Mouse (Mus musculus): ENCODE measurements around the gene Ptges2. TPM values are rescaled to one million over a fixed set of nuclear protein-coding genes. Genes with fewer than 3 reads are reported as not detected.

Gene Ptges2
- total RNA-seq, 2 experiments from 2014 or later: 69.9 to 70.6 TPM

DNA sequence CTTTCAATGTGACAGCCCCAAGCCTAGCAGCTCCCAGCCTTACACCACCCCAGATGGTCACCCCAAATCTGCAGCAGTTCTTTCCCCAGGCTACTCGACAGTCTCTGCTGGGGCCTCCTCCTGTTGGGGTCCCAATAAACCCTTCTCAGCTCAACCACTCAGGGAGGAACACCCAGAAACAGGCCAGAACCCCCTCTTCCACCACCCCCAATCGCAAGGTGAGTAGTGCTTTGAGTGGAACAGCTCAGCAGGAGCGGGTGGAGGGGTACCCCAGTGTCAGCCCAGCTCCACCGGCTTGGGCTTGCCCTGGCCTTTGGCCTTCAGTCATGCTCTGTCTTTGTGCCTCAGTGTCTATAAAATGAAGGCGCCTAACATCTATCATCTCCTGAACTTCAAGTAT is 28.4 kb upstream of the Ptges2 start:
- intact Hi-C loops (cut with DNase I): no loop called here
- no peak for DNase-seq

DNA sequence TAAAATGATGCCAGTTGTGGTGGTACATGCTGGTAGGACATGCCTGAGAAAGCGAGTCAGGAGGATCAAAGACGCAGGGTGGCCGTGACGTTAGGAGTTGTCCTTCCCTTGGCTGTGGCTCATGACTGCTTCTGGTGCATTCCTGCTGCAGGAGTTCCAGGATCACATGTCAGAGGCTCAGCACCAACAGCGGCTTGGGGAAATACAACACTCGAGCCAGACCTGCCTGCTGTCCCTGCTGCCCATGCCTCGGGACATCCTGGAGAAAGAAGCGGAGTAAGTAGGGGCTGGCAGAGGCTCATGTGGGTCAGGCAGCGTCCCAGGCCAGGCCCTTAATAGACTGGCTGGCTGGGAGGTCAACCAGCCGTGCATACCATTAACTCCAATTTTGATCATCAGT is 21.5 kb upstream of the Ptges2 start:
- DNase-seq: no peak
- intact Hi-C loops (cut with DNase I): no loop called here

DNA sequence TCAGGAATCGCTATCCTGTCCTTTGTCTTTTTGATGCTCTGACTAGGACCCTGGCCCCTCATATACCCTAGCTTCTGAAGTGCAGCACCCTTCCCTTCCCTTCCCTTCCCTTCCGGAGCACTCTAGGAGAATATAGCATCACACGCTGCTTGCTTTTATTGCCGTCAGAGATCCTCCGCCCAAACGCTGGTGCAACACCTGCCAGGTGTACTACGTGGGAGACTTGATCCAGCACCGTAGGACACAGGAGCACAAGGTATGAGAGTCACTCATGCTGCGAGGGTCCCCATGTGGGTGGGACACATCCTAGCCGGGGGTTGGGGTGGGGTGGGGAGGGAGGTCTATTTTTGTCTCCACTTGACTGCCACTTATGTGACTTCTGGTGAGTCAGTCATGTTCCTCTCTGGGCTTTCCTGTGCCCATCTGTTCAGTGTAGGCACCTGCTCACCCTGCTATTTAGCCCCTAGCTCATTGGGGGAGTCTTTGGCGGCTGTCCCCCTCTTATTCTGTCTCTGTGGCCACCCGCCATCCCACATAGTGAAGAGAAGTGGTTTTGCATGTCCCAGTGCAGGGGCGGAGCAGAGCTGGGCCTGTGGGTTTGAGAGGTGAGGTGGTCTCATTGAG is 20.3 kb upstream of the Ptges2 start:
- DNase-seq: no peak
- intact Hi-C loops (cut with DNase I): no loop called here

DNA sequence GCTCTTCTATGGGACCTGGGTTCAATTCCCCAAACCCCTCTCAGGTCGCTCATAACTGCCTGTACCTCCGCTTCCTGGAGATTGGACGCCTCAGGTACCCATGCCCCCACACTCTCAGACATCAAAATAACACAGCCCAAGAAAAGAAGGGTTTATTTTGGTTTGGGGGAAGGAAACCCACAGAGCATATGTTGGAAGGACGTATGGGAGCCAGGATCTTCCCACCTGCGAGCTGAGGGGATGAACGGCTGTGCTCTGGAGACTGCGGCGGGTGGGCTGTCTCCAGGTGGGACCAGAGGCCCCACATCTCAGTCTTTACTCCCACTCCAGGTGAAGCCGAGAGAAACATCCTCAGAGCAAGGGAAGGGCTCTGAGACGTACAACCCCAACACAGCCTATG is 18.7 kb upstream of the Ptges2 start:
- intact Hi-C loops (cut with DNase I): no loop called here

DNA sequence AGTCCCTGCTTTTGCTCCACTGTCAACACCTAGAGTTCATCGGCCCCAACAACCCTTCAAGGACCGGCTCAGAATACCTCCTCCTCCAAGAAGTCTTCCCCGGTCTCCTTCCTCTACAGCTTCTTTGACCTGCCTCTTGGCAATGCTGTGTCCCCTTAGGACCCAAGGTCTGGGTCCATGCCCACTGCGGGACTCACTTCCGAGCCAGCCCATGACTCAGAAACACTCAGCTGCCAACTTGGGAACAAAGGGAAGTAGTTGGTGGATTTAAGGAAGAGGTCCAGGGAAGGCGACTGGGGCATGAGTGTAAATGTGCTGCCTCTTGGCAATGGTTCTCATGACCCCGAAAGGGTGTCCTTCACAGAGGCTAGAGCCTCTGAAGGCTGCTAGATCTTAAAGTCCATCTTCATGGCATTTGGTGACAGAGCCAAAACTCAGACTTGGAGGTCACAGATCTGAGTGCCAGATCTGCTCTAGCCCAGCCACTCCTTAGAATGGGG is 15.6 kb upstream of the Ptges2 start:
- no peak for DNase-seq
- intact Hi-C loops (cut with DNase I): loop anchor here (10.0 kb wide), 1 partner anchor 315 kb away; no protein-coding TSS in a partner anchor

More for the DNA sequence above, 18.7 kb upstream of the Ptges2 start:
- DNase-seq: no peak

DNA sequence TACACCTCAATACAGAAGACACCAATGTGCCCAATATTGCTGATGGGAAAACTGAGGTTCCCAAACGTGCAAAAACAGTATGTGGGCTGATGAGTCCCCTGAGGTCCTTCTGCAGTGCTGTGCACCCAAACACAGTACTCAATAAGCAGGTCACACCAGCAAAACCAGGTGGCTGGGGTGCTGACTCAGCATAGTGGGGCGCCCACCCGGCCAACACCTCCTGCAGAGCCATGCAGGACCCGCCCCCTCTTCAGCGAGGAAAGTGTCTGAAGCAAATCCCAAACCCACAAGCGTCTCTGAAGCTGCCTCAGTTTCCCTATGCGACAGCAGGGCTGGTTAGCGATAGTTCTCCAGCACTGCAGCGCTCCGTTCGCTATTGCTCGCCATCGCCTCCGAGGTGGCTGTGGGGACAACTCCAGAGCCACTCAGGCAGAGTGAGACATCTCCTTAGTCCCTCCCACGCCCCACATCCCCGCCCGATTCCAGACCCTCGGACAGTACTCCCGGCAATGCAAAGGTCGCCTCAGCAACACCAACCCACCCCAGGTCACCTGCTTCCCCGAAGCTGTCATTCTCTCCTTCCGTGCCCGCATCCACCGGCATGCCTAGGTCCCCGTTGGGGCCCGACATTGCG is 14.4 kb upstream of the Ptges2 start:
- intact Hi-C loops (cut with DNase I): loop anchor here (10.0 kb wide), 1 partner anchor 314 kb away; no protein-coding TSS in a partner anchor
- DNase-seq: no peak

DNA sequence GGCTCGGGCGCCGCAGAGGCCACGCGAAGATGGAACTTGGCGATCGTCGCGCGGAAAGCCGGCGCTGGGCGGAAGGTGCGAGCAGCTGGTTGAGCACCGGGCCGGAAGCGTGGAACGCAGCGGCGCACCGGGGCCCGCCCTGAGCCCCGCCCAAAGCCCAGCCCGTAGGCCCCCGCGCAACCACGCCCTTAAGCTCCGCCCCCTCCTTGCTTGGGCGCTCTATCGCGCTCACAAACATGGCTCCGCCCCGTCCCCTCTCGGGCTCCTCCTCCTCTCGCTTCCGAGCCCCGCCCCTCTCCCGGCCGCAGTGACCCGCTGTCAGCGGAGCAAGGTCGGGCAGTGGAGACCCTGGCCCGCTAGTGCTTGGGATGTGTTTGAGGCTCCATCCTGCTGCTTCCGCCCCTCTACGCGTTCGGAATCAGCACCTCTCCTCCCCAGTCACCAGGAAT is 13.9 kb upstream of the Ptges2 start, which contains the start of gene 1110008P14Rik:
Gene 1110008P14Rik (minus strand): TSS at position 164 of the 449 bp plus-strand sequence.
- DNase-seq: peak; percentile 95 to 97
- intact Hi-C loops (cut with DNase I): loop anchor here (10.0 kb wide), 1 partner anchor 313 kb away; no protein-coding TSS in a partner anchor

DNA sequence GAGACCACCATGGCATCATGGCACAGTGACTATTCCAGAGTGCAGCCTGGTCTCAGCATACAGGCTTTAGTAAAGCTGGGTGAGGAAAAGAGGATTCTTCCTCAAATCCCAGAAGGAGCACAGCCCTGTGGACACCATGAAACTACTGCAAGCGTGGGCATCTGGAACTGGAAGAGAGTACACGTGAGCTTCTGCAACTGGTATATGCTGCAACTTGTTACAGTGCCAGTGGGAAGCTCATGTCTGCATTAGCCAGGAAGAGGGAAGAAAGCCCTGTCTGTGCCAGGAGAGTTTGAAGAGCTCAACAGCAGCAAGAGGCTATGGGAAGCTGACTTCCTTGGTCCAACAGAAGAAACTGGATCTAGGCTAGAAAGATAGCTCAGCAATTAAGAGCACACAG is 13.0 kb upstream of the Ptges2 start:
- DNase-seq: no peak
- intact Hi-C loops (cut with DNase I): loop anchor here (10.0 kb wide), 1 partner anchor 312 kb away; no protein-coding TSS in a partner anchor

DNA sequence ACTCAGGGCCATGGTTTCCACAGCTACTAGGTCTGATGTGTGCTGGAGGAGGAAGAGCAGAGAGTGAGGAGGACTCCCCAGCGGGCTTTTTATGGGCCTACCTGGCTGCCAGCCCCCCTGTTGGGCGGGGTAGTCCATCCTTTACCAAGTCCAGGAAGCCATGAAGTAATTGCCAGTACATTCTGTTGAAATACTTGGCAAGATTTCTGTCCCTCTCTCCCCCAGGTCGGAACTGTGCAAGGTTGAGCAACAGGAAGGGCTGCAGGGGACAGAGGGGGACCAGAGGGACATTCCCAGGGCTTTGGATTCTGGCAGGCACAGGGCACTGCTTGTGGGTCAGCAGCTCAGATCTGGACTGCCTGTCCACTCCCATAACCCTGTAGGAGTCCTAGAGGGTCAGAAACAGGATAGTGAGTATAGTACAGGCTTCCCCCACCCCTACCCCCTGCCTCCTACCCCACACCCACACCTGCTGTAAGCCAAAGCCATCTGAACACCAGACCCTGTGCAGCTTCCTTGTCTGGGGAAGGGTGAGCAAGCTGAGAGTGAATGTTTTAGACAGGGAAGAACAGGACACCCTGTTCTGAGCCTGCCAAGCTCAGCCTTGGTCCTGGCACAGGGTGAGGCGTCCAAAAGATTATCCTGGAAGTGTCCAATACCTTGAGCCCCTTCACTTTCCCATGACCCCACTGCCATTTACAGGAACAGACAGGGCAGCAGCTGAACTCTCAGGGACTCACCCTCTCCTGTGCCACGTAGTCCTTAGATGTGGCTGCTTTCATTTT is 7.8 kb upstream of the Ptges2 start, which contains the start of gene Lcn2:
Gene Lcn2 (minus strand): TSS at position 547 of the 785 bp plus-strand sequence.
- intact Hi-C loops (cut with DNase I): loop anchor here (10.0 kb wide), 1 partner anchor 307 kb away; no protein-coding TSS in a partner anchor
- no peak for DNase-seq

DNA sequence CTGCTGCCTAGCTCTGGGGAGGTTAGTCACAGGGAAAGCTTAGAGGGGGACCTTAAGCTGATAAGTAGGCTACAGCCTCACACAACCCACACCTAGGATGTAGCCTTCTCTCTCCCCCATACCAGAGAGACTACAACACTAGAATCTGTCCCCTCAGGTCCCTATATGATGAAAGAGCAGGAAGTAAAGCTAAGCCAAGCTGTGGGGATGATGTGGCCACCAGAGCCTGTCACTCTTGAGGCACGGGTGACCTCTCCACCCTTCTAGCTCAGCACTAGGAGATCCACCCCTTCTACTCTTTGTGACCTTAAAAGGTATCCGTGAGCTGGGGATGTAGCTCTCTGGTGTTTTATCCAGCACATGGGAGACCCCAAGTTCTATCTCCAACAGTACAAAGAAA is 6.5 kb upstream of the Ptges2 start:
- intact Hi-C loops (cut with DNase I): loop anchor here (10.0 kb wide), 1 partner anchor 306 kb away; no protein-coding TSS in a partner anchor

DNA sequence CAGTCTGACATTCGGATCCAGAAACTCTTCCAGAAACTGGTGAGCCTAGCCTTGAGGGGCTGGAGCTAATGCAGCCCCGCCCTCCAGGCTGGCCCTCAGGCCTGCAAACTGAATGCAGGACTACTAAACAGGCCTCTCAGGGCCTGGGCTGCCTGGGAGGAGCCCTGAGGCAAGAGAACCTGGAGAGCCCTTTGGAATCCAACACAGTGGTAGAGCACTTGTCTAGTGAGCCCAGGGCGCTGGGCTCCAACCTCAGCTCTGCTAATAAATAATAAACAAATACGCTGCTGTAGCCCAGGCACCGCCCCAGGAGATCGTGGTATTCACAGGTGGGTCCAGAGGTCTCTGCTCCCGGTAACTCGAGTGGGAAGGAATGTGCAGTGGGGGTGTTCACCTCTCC is 4.8 kb upstream of the Ptges2 start:
- no peak for DNase-seq
- intact Hi-C loops (cut with DNase I): no loop called here

More for the DNA sequence above, 6.5 kb upstream of the Ptges2 start:
- DNase-seq: no peak

DNA sequence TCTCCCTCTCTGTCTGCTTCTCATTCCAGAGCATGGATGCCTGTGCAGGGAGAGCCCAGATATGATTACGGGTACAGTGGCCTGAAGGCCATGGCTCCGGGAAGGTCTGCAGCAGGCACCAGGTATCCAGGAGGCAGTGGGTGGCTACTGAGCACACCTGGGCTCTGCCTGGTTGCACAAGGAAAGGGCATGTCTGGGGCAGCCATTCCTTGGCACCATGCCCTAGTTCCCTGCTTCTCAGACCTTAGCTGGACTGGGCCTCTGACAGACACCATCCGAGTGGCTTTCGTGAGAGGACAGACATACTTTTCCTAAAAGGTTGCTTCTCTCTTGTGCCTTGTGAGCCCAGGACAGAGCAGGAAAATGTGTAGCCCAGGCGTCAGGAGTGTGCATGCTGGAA is 3.6 kb upstream of the Ptges2 start:
- intact Hi-C loops (cut with DNase I): no loop called here
- DNase-seq: no peak

DNA sequence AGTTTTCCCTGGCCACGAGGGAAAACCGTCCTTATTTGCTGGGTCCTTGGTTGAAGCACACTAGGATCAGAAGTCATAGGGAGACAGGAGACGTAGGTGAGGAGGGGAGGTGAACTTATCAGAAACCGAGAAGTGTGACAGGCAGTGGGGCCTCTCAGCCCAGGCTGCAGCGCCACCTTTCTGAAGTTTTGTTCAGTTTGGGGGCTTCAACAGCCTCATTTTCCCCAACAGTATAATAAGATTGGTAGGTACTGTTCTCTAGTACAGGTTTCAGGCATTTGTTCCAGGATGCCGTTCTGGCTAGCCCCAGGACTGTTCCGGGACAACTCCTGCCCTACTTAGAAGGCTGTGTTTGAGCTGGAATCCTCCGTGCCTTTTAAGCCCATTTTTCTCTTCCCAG is 723 bp upstream of the Ptges2 start:
- intact Hi-C loops (cut with DNase I): loop anchor here (2.0 to 5.0 kb wide), 2 partner anchors 32 to 83 kb away; no protein-coding TSS in a partner anchor
- peak in 1 of 2 experiments; percentile 41 for DNase-seq

DNA sequence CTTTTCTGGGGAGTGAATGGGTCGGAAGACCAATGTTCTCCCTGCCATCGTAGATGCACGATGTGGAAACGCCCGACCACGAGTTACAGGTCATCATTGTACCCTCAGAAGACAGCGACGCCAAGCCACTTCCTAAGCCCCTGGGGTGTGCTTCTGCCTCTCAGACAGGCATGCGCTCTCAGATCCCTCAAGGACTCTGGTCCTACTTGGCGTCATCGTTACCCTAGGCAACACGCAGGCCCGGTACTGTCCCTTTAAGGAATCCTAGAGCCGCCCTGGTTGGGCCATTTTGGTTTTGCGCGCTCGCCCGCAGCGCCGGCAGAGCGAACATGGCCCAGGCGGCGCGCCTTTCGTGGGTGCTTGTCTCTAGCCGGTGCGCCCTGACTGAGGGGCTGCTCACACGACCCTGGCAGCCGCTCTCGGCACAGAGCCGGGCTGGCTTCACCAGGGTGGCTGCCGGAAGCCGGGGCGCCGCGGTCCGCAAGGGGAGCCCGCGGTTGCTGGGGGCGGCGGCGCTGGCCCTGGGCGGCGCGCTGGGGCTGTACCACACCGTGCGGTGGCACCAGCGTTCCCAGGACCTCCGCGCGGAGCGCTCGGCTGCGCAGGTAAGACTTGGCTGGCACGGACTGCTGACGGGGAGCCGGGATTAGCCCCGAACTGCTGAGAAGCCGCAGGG is 388 bp downstream of the Ptges2 start:
- DNase-seq: peak; percentile 85 to 89
- intact Hi-C loops (cut with DNase I): loop anchor here (2.0 to 5.0 kb wide), 2 partner anchors 33 to 84 kb away; no protein-coding TSS in a partner anchor

DNA sequence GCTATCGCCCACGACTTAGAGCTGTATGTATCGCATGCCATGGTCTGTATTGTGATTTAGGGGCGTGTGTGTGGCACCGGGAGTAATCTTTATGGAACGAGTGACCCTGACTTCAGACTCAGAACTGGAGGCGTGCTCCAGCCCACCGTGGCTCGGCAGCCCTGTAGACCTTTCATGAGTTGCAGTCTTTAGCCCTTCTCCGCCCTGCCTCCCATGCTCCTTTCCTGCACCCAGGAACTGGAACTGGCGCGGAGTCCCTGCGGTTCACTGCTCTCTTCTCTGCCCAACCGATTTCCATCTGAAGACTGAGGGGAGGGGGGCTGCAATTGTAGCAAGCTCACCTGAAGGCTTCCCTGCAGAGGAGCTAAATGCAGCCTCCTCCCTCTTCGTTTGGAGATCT is 999 bp downstream of the Ptges2 start:
- no peak for DNase-seq
- intact Hi-C loops (cut with DNase I): loop anchor here (5.0 kb wide), 1 partner anchor 84 kb away; no protein-coding TSS in a partner anchor

DNA sequence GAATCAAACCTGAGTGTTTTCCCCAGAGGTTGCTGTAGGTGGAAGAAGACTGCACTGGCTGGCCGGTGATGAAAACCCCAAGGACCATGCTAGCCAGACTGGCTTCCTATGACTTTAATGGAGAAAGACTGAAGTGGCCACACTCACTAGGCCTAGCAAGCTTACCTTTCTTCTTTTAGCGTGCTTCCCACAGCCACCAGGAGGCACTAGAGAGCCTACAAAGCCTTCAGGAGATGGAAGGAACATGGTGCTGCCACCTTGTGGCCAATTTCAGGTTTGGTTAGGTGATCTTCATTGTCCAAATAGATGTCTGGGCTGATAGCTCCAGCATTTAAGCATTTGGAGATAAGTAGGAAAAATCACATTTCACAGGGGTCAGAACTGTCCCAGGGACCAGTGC is 9.0 kb downstream of the Ptges2 start:
- intact Hi-C loops (cut with DNase I): loop anchor here (1.0 kb wide), 2 partner anchors 83 to 162 kb away; no protein-coding TSS in a partner anchor
- DNase-seq: peak; percentile 94 to 97

DNA sequence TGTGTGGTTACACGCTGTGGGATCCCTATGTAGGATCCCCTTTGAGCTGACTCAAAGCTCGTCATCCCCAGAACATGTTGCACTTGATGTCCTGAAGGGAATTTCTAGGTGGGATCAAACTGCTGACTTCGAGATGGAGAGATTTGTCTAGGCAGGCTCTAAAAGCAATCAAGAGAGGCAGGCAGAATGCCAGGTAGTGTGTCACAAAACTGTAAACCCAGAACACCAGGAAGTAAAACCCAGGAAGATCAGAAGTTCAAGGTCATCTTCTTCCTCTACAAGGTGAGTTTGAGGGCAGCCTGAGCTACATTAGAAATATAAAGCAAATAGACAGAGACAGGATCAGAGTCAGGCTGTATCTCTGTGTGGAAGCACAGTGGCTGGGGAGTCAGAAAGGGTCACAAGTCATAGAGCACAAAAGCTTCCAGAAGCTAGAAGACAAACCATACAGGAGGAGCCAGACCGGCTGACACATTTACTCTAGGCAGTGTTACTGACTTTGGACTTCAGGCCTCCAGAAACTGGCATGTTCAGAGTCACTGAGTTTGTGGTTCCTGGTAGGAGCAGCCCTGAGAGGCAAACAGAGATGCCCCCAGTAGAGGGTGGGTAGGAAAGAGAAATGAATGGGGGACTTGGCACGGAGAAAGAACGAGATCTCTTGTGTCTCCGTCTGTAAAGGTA is 11.6 kb downstream of the Ptges2 start:
- intact Hi-C loops (cut with DNase I): no loop called here
- DNase-seq: no peak

DNA sequence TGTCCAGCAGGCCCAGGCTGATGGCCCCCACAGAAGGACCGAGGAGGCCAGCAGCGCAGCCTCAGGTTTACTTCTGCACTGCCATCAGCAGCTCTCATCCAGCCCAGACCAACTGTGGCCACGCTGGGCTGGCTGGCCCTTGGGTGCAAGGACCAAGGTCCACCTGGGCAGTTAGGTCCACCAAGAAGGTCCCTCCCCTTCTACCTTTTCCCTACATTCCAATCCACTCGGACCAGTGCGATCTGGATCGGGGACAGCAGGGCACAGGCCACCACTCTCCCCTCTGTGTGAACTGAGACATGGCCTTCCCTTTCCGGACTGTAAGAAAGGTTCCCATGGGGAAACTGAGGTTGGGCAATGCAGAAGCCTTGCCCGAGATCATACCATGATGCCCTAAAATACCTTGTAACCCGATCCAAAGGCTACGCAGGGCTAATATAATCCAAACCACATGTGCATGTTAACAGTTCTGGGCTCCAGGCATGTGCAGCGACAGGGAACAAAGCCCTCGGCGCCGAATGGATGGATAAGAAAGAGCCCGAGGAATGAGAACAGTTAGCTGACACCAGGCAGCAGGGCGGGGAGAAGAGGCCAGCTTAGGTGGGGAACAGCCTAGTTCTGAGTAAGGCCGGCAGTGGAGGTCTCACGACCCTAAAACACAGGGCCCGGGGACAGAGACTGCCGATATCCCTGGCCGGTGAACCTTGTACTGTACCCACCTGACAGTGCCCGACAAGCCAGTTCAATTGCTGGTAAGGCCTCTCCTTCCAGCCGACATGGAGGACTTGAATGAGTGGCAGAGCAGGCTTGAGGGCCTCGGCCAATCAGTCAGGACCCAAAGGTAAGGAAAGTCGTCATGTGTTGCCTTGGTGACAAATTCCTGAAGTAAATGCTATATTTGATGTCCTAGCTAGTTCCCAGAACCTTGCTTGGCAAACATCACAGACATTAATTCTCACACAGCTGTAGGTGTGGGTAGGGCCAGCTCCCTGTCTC is 13.0 kb downstream of the Ptges2 start:
- DNase-seq: no peak
- intact Hi-C loops (cut with DNase I): no loop called here

All from heart, postnatal 36 days (tissue).